Mouse (Mus musculus) erythroblast, embryonic 14.5 days (primary cell): ENCODE results near the gene Hsd17b12.

Experiments used
- GATA1 ChIP-seq: IDR thresholded peaks from 2 replicates; pipeline ENCODE4 v1.6.1; 2012; ENCODE audit warnings: low read length, inconsistent platforms, mixed read lengths
- TAL1 ChIP-seq: IDR thresholded peaks from 3 replicates; pipeline ENCODE4 v1.6.1; 2012; ENCODE audit warnings: low read length, inconsistent platforms, mixed read lengths

DNA sequence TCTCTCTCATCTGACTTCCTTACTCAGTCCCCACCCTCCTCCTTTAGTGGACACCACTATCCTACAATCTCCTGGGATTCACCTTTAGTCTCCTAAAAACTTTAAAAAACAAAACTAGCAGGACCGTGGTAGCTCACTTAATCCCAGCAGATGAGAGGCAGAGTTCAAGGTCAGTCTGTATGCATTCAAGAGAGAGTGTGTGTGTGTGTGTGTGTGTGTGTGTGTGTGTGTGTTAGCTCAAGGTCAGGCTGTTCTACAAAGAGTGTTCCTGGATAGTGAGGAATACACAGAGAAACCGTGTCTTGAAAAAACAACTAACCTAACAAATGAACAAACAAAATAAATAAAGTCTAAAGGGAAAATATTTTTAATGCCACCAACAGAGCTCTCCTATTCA, 12.6 kb downstream of the Hsd17b12 start:
- no peak for TF ChIP-seq GATA1
- TF ChIP-seq TAL1, result no peak
